Mouse (Mus musculus): ENCODE measurements around the gene Klrb1a.

The Klrb1a gene

DNA sequence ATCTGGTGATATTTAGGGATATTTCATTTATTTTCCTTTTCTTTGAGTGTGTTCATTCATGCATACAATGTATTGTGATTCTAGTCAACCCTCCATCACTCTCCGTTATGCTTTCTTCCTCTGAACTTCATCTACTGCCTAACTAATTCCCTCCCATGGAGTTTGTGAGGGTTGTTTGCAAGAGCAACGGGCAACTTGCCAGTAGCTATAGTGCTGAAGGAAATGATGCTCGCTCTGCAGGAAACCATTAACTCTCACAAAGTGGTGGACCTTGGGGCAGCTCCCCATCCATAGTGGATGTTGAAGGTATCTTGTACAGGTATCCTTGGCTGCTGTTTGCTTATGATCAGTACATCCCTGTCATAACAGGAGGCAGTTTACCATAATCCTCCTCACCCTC lies 21.3 kb downstream of the Klrb1a start:
- DNase-seq (ENCODE audit: low spot score) = no peak

- DNase-seq (ENCODE audit: low spot score) = no peak
These were observed 23.8 kb downstream of the Klrb1a start for GRCm38 (mm10) chr6:128599555-128599954.

DNA sequence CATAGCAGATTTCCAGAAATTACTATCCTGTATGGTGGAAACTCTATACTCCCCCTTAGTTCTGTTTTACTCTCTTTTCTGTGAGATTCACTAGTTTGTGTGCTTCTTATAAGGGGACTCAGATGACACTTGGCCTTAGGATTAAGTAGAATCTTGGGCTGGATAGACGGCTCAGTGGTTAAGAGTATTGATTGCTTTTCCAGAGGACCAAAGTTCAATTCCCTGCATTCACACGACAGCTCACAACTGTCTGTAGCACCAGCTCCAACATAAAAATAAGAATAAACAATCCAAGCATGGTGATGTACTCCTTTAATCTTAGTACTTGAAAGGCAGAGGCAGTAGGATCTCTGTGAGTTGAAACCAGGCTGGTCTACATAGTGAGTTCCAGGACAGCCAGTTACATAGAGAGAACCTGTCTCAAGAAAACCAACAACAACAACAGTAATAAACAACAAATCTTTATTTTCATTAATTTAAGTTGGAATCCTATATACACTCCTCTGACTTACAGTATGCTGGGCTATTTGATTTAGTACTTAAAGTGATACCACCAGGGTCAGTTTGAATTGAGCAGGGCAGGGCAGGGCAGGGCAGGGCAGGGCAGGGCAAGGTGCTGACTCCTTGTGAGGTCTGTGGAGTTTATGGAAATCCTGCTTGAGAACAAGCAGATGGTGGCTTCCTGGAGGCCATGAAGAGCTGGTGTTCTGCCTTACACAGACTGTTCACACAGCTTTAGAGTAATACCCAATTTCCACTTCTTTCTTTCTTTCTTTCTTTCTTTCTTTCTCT lies 24.9 kb downstream of the Klrb1a start:
- DNase-seq (ENCODE audit: low spot score) = no peak

GRCm38 (mm10) chr6:128597121-128597522 lies 26.2 kb downstream of the Klrb1a start:
- no peak for DNase-seq (ENCODE audit: low spot score)

DNA sequence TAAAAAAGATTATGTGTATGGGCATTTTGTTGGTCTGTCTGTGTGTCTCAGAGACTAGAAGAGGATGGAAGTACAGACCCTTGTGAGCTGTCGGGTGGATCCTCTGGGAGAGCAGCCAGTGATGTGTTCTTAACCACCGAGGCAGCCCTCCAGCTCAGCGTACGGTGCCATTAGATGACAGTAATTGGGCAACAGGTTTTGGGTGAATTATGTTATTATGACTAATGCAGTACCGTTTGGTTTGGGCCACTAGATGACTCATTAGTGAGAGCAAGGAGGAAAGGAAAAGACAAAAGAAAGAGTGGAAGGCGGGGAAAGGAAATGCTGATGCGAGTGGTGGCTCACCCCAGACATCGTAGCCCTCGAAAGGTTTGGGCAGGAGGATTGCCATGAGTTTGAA lies 28.7 kb downstream of the Klrb1a start:
- no peak for DNase-seq (ENCODE audit: low spot score)

DNA sequence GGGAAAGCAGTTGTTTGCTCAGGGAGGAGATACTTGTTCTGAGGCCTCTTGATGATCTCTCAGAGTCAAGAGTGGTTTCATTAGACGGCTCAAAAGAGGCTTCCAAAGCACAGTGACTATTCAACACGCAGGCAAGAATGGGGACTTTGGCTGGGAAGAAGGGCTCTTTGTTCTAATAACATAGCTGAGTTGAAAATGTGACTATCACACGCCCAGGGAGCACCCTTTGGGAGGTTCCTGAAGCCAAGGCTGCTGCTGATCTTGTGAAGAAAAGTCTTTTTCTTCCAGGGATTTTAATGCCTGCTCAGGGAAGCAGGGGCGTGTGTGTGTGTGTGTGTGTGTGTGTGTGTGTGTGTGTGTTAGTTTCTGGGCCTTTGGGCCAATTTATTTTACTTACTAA lies 33.9 kb downstream of the Klrb1a start:
- no peak for DNase-seq (ENCODE audit: low spot score)

DNA sequence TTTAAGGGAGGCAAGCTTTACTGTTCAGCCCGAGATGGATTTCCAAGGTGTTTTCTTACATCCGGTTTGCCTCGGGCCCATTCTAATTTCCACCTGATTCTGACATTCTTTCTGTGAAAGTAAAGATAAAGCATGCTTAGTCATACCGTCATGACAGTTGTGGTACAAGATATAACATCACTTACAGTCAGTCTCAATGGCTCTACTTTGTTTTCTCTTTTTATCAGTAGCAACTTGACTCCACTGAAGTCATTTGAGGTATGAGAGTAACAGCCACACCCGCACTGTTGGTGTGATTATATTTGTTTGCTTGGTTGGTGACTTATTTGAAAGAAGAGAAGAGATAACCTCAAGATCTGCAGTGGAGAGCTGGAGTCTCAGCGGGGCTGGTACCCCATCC lies 35.7 kb downstream of the Klrb1a start:
- DNase-seq (ENCODE audit: low spot score) = peak; percentile 21

DNA sequence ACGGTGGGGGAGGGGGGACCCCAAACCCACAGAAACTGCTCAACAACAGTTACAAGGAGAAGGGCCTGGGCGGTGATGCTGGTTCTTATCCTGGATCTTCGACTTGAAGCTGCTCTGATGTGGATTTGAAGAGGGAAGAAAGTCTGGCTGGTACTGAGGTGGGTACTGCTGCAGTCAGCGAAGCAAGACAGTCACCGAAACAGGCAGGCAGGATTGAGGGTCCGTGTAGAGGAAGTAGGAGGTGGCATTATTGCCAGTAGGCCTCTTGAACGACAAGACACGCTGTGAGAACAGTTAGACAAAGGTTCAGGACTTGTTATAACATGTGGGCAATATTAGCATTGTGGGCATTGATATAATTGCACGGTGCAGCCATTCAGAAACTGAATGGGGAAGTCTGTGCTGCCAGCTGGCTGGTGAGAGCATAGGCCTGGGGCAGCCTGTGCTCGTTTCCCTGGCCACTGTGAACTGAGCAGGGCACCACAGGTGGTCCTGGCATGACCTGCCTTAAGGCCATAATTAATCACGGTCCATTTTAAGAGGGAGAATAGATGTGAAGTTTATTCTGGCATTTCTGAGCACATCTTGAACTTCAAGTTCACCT lies 37.6 kb downstream of the Klrb1a start:
- no peak for DNase-seq (ENCODE audit: low spot score)

DNA sequence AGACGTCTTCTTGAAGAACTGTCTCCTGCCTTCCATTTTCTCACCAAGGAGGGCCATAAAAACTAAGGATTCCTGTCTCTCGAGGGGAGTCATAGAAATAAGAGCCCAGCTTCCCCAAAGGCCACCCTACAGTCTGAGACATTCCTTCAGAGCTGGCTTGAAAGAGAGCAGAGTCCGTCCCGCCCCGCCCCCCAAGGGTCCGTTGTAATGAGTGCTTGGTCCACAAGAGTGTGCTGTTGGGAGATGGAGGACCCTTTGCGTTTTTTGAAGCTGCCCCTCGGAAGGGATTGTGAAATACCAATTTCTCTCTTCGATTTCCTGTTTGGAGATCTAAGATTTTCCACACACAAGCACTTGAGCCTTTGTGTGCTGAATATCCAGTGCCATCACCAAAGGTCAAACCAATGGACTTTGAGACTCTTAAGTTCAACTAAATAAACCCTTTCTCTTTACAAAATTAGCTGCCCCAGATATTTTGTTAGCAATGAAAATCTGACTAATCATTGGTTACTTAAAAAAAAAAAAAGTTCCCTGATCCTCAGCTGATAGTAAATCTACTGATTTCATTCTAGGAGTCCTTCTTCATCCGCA lies 39.2 kb downstream of the Klrb1a start:
- DNase-seq (ENCODE audit: low spot score) = no peak

GRCm38 (mm10) chr6:128581508-128581907 lies 41.8 kb downstream of the Klrb1a start, which contains the start of gene A2ml1:
Gene A2ml1 (minus strand): TSS chr6:128581608.
- no peak for DNase-seq (ENCODE audit: low spot score)

- DNase-seq (ENCODE audit: low spot score) = no peak
These were observed 46.0 kb downstream of the Klrb1a start for GRCm38 (mm10) chr6:128577301-128577700.

GRCm38 (mm10) chr6:128566589-128566988 lies 56.7 kb downstream of the Klrb1a start:
- DNase-seq (ENCODE audit: low spot score) = no peak
